Mouse (Mus musculus): ENCODE data around the gene Matn4. TPM values are rescaled to one million over a fixed set of nuclear protein-coding genes. Genes with fewer than 3 reads are reported as not detected.

Matn4 gene
- polyA plus RNA-seq, 1 experiment from 2014 or later, result 1.1 TPM

DNA sequence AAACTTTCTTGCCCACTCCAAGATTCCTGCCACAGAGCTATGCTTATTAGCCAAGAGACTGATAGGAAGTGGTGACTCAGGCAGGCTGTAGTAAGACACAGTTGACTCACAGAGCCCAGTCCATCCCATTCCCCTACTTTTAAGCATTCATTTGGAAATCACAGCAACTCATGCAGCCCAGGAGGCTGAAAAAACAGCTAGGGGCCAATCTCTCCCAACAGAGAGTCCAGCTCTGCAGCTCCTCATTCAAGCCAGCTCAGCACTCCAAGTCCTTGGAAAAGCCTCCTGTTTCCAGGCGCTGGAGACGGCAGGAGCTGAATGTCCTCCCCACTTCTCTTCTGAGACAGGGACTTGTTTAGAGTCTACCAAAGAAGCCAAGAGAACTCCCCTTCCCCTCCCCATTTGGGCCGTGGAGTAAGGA lies 34.1 kb upstream of the Matn4 start:
- Histone ChIP-seq H3K4me2 (replicated peaks; ENCODE audit: low read depth, low read length) (no peak overlapping the region; the same call in 1 of the 2 replicates), H3K4me1 (ENCODE audit: control insufficient read depth, insufficient read depth, low read length) (peaks cover 62% of the 10 kb centered on the region), H3K9ac (replicated peaks; ENCODE audit: low read depth, low read length) (no peak overlapping the region), H3K27me3 (ENCODE audit: control insufficient read depth, insufficient read depth, low read length) (no peaks in the 10 kb centered on the region), H3K4me3 (ENCODE audit: low read depth, low read length) (no peak overlapping the region), H3K36me3 (ENCODE audit: control insufficient read depth, insufficient read depth, low read length) (no peaks in the 10 kb centered on the region), H3K27ac (ENCODE audit: low read length) (peak overlapping the region; percentile 3; the same call in 1 of the 2 replicates), H3K9me3 (ENCODE audit: control insufficient read depth, low read depth, low read length) (no peaks in the 10 kb centered on the region)
- 50% methylated on average over 3 of the region's 3 CpGs for WGBS
- no peak for ATAC-seq (ENCODE audit: insufficient number of reproducible peaks, insufficient read depth, low FRiP score, low read depth)

DNA sequence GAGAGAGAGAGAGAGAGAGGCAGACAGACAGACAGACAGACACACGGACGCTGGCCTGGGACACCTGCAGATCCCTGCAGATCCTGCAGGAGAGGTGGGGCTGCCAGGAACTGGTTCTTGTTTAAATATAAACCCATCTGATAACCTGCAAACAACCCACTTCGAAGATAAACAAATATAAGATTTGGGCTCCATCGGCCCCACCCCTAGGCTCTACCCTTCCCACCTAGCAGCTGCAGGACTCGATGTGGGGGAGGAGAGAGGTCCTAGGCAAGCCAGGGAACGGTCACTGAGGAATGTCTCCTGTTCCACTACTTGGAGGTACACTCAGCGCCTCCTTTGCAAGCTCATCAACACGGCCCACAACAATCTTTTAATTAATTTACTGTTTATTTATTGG lies 33.3 kb upstream of the Matn4 start:
- H3K27ac ChIP-seq (ENCODE audit: low read length), result peak overlapping the region; percentile 86; the same call in 1 of the 2 replicates
- no peak overlapping the region for H3K9ac ChIP-seq (replicated peaks; ENCODE audit: low read depth, low read length)
- WGBS, result 32% methylated on average over 8 of the region's 8 CpGs
- H3K9me3 ChIP-seq (ENCODE audit: control insufficient read depth, low read depth, low read length), result no peaks in the 10 kb centered on the region
- H3K27me3 ChIP-seq (ENCODE audit: control insufficient read depth, insufficient read depth, low read length), result no peaks in the 10 kb centered on the region
- no peaks in the 10 kb centered on the region for H3K36me3 ChIP-seq (ENCODE audit: control insufficient read depth, insufficient read depth, low read length)
- peaks cover 63% of the 10 kb centered on the region for H3K4me1 ChIP-seq (ENCODE audit: control insufficient read depth, insufficient read depth, low read length)
- peak overlapping the region; percentile 13 for H3K4me2 ChIP-seq (replicated peaks; ENCODE audit: low read depth, low read length)
- no peak overlapping the region for H3K4me3 ChIP-seq (ENCODE audit: low read depth, low read length)
- peak; percentile 51 for ATAC-seq (ENCODE audit: insufficient number of reproducible peaks, insufficient read depth, low FRiP score, low read depth)

DNA sequence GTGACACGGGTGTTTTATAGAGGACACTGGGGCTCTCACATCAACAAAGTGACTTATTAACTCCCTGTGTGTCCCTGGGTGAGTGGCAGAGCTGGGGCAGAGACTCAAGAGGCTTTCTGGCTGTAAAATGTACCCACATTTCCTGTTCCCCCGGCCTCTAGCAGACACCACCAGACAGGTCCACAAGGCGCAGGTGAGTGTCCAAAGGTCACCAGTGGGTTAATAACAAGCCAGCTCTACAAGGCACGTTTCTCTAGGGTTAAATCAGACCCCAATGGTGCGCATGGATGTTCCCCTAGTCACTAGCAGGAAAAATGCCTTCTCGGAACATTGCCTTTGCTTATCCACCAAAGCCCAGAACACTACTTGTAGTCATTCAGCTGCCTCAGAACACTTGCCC lies 32.8 kb upstream of the Matn4 start:
- H3K27ac ChIP-seq (ENCODE audit: low read length), result peak overlapping the region; percentile 86
- no peaks in the 10 kb centered on the region for H3K9me3 ChIP-seq (ENCODE audit: control insufficient read depth, low read depth, low read length)
- H3K9ac ChIP-seq (replicated peaks; ENCODE audit: low read depth, low read length), result 0 out of 2 replicates have a peak overlapping the region, but pooled peaks have one; percentile 6
- no peaks in the 10 kb centered on the region for H3K27me3 ChIP-seq (ENCODE audit: control insufficient read depth, insufficient read depth, low read length)
- H3K36me3 ChIP-seq (ENCODE audit: control insufficient read depth, insufficient read depth, low read length), result no peaks in the 10 kb centered on the region
- WGBS, result 40% methylated on average over 6 of the region's 6 CpGs
- ATAC-seq (ENCODE audit: insufficient number of reproducible peaks, insufficient read depth, low FRiP score, low read depth), result no peak
- peaks cover 69% of the 10 kb centered on the region for H3K4me1 ChIP-seq (ENCODE audit: control insufficient read depth, insufficient read depth, low read length)
- H3K4me2 ChIP-seq (replicated peaks; ENCODE audit: low read depth, low read length), result peak overlapping the region; percentile 26
- no peak overlapping the region for H3K4me3 ChIP-seq (ENCODE audit: low read depth, low read length)

DNA sequence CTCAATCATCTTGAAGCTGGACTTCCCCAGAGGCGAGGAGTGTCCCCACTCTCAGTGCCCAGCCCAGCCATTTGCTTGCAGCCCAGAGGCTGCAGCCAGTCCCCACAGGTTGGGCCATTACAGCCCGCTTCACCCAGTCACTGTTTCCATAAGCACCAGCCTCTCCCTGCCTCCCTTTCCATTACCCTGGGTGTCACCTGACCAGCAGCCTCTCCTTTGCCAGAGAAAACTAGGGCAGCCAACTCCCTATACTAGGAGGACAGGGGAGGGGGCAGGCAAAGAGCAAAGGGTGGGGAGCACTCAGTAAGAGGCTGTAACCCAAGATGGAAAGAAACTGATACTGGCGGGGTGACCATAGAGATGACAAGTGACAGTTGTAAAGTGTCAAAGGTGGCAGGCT lies 32.0 kb upstream of the Matn4 start:
- Histone ChIP-seq H3K9me3 (ENCODE audit: control insufficient read depth, low read depth, low read length) (no peaks in the 10 kb centered on the region), H3K27ac (ENCODE audit: low read length) (peak overlapping the region; percentile 82; the same call in 1 of the 2 replicates), H3K36me3 (ENCODE audit: control insufficient read depth, insufficient read depth, low read length) (no peaks in the 10 kb centered on the region), H3K4me1 (ENCODE audit: control insufficient read depth, insufficient read depth, low read length) (peaks cover 76% of the 10 kb centered on the region), H3K4me3 (ENCODE audit: low read depth, low read length) (no peak overlapping the region), H3K27me3 (ENCODE audit: control insufficient read depth, insufficient read depth, low read length) (no peaks in the 10 kb centered on the region), H3K4me2 (replicated peaks; ENCODE audit: low read depth, low read length) (peak overlapping the region; percentile 26), H3K9ac (replicated peaks; ENCODE audit: low read depth, low read length) (0 out of 2 replicates have a peak overlapping the region, but pooled peaks have one; percentile 10)
- peak; percentile 34; the same call in 1 of the 2 replicates for ATAC-seq (ENCODE audit: insufficient number of reproducible peaks, insufficient read depth, low FRiP score, low read depth)
- WGBS, result 41% methylated on average over 3 of the region's 3 CpGs

DNA sequence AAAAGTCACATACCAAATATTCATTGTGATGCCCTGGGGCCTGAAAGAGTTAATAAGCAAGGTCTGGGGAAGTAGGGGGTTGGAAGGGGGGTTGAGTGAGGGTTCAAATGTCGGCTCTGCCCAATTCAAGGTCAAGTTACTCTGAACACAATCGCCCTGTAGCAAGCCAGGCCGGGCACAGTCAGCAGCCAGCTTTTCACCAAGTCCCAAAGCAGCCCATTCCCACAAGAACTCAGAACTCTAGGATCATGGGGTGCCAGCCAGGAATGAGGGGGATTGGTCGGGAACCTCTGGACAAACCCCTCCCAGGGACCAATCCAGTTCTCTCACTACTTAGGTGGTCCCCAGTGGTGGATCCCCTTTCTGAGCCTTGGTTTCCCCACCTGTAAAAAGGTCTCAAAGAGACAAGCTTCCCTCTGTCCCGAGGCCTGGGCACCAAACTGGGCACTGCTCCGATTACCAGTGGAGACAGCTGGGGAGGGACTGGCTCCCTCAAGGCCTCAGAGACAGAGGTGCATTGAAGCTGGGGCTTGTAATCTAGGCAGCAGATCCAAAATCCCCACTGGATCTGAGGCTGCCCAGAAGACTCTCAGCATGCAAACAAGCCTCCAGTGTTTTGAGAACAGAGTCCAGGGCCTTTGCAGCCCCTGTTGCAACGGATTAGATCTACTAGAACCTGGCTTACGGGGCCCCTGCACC lies 31.4 kb upstream of the Matn4 start:
- no peaks in the 10 kb centered on the region for H3K27me3 ChIP-seq (ENCODE audit: control insufficient read depth, insufficient read depth, low read length)
- H3K27ac ChIP-seq (ENCODE audit: low read length), result peak overlapping the region; percentile 82
- WGBS, result 25% methylated on average over 8 of the region's 8 CpGs
- H3K36me3 ChIP-seq (ENCODE audit: control insufficient read depth, insufficient read depth, low read length), result no peaks in the 10 kb centered on the region
- no peaks in the 10 kb centered on the region for H3K9me3 ChIP-seq (ENCODE audit: control insufficient read depth, low read depth, low read length)
- peaks cover 77% of the 10 kb centered on the region for H3K4me1 ChIP-seq (ENCODE audit: control insufficient read depth, insufficient read depth, low read length)
- no peak overlapping the region for H3K4me3 ChIP-seq (ENCODE audit: low read depth, low read length)
- ATAC-seq (ENCODE audit: insufficient number of reproducible peaks, insufficient read depth, low FRiP score, low read depth), result no peak
- H3K9ac ChIP-seq (replicated peaks; ENCODE audit: low read depth, low read length), result 0 out of 2 replicates have a peak overlapping the region, but pooled peaks have one; percentile 10
- H3K4me2 ChIP-seq (replicated peaks; ENCODE audit: low read depth, low read length), result peak overlapping the region; percentile 26

DNA sequence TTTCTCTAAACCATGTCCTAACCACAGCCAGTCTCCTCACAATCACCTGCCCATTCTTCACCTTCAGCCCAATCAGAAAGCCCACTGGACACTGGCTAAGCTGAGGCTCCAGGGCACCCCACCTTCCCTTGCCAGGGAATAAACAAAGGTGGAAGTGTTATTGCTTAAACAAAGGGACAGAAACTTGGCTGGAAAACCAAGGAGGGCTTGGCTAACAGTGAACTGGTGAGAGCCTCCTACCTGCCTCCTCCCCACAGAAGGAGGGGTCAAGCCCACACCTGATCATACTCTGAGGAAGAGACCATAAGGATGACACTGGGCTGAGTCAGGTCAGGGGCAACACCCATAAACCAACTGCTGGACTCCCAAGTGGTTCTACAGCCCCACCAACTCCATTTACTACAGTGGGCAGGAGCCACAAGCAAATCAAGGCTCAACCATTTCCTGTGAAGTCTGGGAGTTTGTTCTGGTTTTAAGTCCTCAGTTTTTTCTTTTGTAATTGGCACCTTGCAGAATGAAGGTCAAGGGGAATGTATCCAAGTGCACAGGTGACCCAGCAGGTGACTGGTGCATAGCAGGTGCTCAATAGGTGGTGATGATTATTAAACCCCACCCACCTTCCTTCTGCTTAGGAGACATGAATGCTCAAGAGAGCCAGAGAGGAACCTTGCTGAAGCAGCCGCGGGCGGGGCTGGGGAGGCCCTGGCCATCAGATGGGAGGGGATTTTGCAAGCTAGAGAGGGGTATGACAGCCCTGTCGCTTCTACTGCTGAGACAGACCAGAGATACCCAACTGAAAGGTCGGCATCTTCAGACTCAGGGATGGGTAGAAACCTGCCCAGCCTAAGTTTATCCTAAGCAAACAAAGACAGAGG lies 30.5 kb upstream of the Matn4 start:
- peaks cover 85% of the 10 kb centered on the region for H3K4me1 ChIP-seq (ENCODE audit: control insufficient read depth, insufficient read depth, low read length)
- H3K4me3 ChIP-seq (ENCODE audit: low read depth, low read length), result no peak overlapping the region
- peak overlapping the region; percentile 82; the same call in 1 of the 2 replicates for H3K27ac ChIP-seq (ENCODE audit: low read length)
- H3K36me3 ChIP-seq (ENCODE audit: control insufficient read depth, insufficient read depth, low read length), result no peaks in the 10 kb centered on the region
- 35% methylated on average over 5 of the region's 5 CpGs for WGBS
- no peaks in the 10 kb centered on the region for H3K27me3 ChIP-seq (ENCODE audit: control insufficient read depth, insufficient read depth, low read length)
- no peaks in the 10 kb centered on the region for H3K9me3 ChIP-seq (ENCODE audit: control insufficient read depth, low read depth, low read length)
- H3K9ac ChIP-seq (replicated peaks; ENCODE audit: low read depth, low read length), result no peak overlapping the region
- no peak for ATAC-seq (ENCODE audit: insufficient number of reproducible peaks, insufficient read depth, low FRiP score, low read depth)
- no peak overlapping the region for H3K4me2 ChIP-seq (replicated peaks; ENCODE audit: low read depth, low read length)

DNA sequence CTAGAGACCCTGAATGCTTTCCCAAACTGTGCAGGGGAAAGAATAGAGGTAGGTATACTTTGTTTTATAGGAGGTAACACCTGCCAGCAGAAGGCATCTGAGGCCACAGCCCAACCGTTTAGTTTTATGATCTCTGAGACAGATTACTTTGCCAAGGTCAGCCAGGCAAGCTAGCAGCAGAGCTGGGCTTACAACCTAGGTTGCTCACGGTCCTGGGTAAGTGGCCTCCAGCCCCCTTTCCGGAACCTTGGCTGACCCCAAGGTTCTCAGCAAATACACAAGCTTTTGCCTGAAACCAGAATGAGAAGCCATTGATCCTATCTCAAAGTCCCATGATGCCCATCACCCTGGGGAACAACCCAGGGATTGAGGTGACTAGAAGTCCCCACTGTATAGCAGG lies 29.7 kb upstream of the Matn4 start:
- H3K4me1 ChIP-seq (ENCODE audit: control insufficient read depth, insufficient read depth, low read length), result peaks cover 82% of the 10 kb centered on the region
- H3K27me3 ChIP-seq (ENCODE audit: control insufficient read depth, insufficient read depth, low read length), result no peaks in the 10 kb centered on the region
- no peak for ATAC-seq (ENCODE audit: insufficient number of reproducible peaks, insufficient read depth, low FRiP score, low read depth)
- no peak overlapping the region for H3K4me2 ChIP-seq (replicated peaks; ENCODE audit: low read depth, low read length)
- no peak overlapping the region for H3K4me3 ChIP-seq (ENCODE audit: low read depth, low read length)
- no peaks in the 10 kb centered on the region for H3K9me3 ChIP-seq (ENCODE audit: control insufficient read depth, low read depth, low read length)
- 0 out of 2 replicates have a peak, but pooled peaks cover under 1% of the 10 kb centered on the region for H3K36me3 ChIP-seq (ENCODE audit: control insufficient read depth, insufficient read depth, low read length)
- H3K27ac ChIP-seq (ENCODE audit: low read length), result peak overlapping the region; percentile 41; the same call in 1 of the 2 replicates
- 47% methylated on average over 3 of the region's 3 CpGs for WGBS
- H3K9ac ChIP-seq (replicated peaks; ENCODE audit: low read depth, low read length), result no peak overlapping the region

DNA sequence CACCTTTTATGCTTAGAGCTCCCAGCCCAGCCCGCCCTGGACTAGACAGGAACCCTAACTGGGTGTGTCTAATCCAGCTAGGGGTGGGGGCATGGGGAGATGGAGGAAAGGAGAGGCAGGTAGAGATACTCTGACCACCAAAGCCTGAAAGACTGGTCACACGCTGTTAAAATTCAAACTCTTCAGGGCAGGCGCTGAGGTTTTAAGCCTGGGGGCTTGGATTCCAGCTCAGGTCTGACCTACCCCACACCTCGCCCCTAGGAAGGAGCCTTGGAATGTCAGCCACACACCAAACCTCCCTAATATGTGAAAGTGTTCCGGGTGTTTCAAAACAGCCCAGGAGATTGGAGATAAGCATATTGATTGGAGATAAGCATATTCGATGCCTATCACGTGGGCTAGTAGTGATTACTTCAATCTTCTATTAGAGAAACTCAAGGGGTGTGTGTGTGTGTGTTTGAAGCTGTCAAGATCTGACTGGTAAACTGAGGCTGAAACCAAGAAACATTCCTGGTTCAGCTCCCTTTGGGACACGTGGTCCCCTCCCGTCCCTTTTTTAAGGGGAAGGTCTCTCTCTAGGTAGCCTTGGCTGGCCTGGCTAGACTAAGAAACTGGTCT lies 28.4 kb upstream of the Matn4 start:
- H3K4me3 ChIP-seq (ENCODE audit: low read depth, low read length), result no peak overlapping the region
- ATAC-seq (ENCODE audit: insufficient number of reproducible peaks, insufficient read depth, low FRiP score, low read depth), result no peak
- no peak overlapping the region for H3K4me2 ChIP-seq (replicated peaks; ENCODE audit: low read depth, low read length)
- 0 out of 2 replicates have a peak, but pooled peaks cover 4% of the 10 kb centered on the region for H3K36me3 ChIP-seq (ENCODE audit: control insufficient read depth, insufficient read depth, low read length)
- peaks cover 73% of the 10 kb centered on the region for H3K4me1 ChIP-seq (ENCODE audit: control insufficient read depth, insufficient read depth, low read length)
- WGBS, result 69% methylated on average over 9 of the region's 9 CpGs
- H3K9me3 ChIP-seq (ENCODE audit: control insufficient read depth, low read depth, low read length), result no peaks in the 10 kb centered on the region
- no peaks in the 10 kb centered on the region for H3K27me3 ChIP-seq (ENCODE audit: control insufficient read depth, insufficient read depth, low read length)
- H3K9ac ChIP-seq (replicated peaks; ENCODE audit: low read depth, low read length), result no peak overlapping the region
- peak overlapping the region; percentile 64; the same call in 1 of the 2 replicates for H3K27ac ChIP-seq (ENCODE audit: low read length)
